Mouse (Mus musculus) intestine, embryonic 16.5 days (tissue): ENCODE measurements around the gene Nkiras1. TPM values are rescaled to one million over a fixed set of nuclear protein-coding genes. Genes with fewer than 3 reads are reported as not detected.
A peak's percentile ranks its signal among the peaks of the same experiment; 100 is the strongest.
"Not testable (repeated sequence)": the region's sequence is repeated elsewhere in the genome, so short reads cannot be mapped to it uniquely, and the experiment has no call there.

Source experiments
- ATAC-seq: fragments of 200-750 bp; cut with Nextera tagmentation; 2 replicates; pipeline ENCODE4 v1.8.0; 2017; ENCODE audit warnings: moderate TSS enrichment, moderate library complexity
- H3K27ac ChIP-seq: fragments of 300-500 bp; sonication (generic); 2 replicates; pipeline ENCODE4 v1.5.1; 2014; ENCODE audit warnings: mild to moderate bottlenecking, low read length
- H3K27me3 ChIP-seq: fragments of 300-500 bp; sonication (generic); replicated peaks from 2 replicates; pipeline ENCODE4 v1.6.1; 2014; ENCODE audit warnings: low read length, control low read depth, mixed read lengths; ENCODE audit not compliant: control insufficient read depth, insufficient read depth
- H3K36me3 ChIP-seq: fragments of 300-500 bp; sonication (generic); 2 replicates; pipeline ENCODE4 v1.6.1; 2014; ENCODE audit warnings: low read length, control low read depth; ENCODE audit not compliant: control insufficient read depth, insufficient read depth
- H3K4me1 ChIP-seq: fragments of 300-500 bp; sonication (generic); 2 replicates; pipeline ENCODE4 v1.6.1; 2014; ENCODE audit warnings: low read length, control low read depth, mixed read lengths; ENCODE audit not compliant: control insufficient read depth, insufficient read depth
- H3K4me2 ChIP-seq: fragments of 300-500 bp; sonication (generic); 2 replicates; pipeline ENCODE4 v1.6.1; 2014; ENCODE audit warnings: low read depth, low read length, control low read depth
- H3K4me3 ChIP-seq: fragments of 300-500 bp; sonication (generic); 2 replicates; pipeline ENCODE4 v1.5.1; 2014; ENCODE audit warnings: mild to moderate bottlenecking, low read length
- H3K9ac ChIP-seq: fragments of 300-500 bp; sonication (generic); 2 replicates; pipeline ENCODE4 v1.6.1; 2014; ENCODE audit warnings: low read depth, low read length
- H3K9me3 ChIP-seq: fragments of 300-500 bp; sonication (generic); 2 replicates; pipeline ENCODE4 v1.6.1; 2016; ENCODE audit warnings: low read length, control low read depth; ENCODE audit not compliant: control insufficient read depth
- WGBS: fragments of 180-500 bp; shearing (Covaris S2); extraction: QIAGEN DNeasy Blood & Tissue Kit; methylation state at CpG from one replicate; pipeline ENCODE4 v1.1.7; 2014; 5-methylcytosine and 5-hydroxymethylcytosine counted together
- polyA plus RNA-seq: library from polyadenylated mRNA; unstranded; fragments of >200 nt; fragmentation: Nextera tagmentation; extraction: Ambion mirVana; gene quantifications from 2 replicates; pipeline ENCODE4 v1.2.1, GENCODE M21; 2015

The Nkiras1 gene
- polyA plus RNA-seq: 14.5 and 15.9 TPM in 2 replicates

GRCm38 (mm10) chr14:18270529-18271441, at the start of gene Nkiras1, which contains the start of gene Rpl15:
TSS of gene Nkiras1 (plus strand) at chr14:18271136.
TSS of gene Rpl15 (minus strand) at chr14:18271391.
- peak within 1 kb of the TSS; percentile 98 for H3K9ac ChIP-seq
- under 1% methylated on average over 77 of the region's 78 CpGs for WGBS
- peak within 1 kb of the TSS; percentile 89 for H3K4me3 ChIP-seq
- peak within 1 kb of the TSS; percentile 86 for H3K27ac ChIP-seq
- H3K9me3 ChIP-seq: no peaks in the 10 kb centered on the region
- peak; percentile 100 for ATAC-seq
- H3K27me3 ChIP-seq: no peaks in the 10 kb centered on the region
- H3K4me2 ChIP-seq: peak within 1 kb of the TSS; percentile 80
- no peaks in the 10 kb centered on the region for H3K4me1 ChIP-seq
- H3K36me3 ChIP-seq: peaks cover 3% of the 10 kb centered on the region; the same call in 1 of the 2 replicates

GRCm38 (mm10) chr14:18221977-18222376, 49.0 kb upstream of the Nkiras1 start:
- Histone ChIP-seq H3K27ac (no peak overlapping the region), H3K9me3 (no peaks in the 10 kb centered on the region), H3K4me2 (no peak overlapping the region), H3K27me3 (no peaks in the 10 kb centered on the region), H3K9ac (no peak overlapping the region), H3K4me1 (no peaks in the 10 kb centered on the region), H3K36me3 (no peaks in the 10 kb centered on the region), H3K4me3 (no peak overlapping the region)
- ATAC-seq: no peak
- WGBS: 95% methylated on average over 6 of the region's 6 CpGs

GRCm38 (mm10) chr14:18225431-18225830, 45.5 kb upstream of the Nkiras1 start:
- not testable (repeated sequence) for ATAC-seq, H3K9ac ChIP-seq, H3K36me3 ChIP-seq, H3K9me3 ChIP-seq, H3K4me2 ChIP-seq, H3K4me3 ChIP-seq, H3K4me1 ChIP-seq, H3K27me3 ChIP-seq, H3K27ac ChIP-seq
- 93% methylated on average over 11 of the region's 11 CpGs for WGBS

GRCm38 (mm10) chr14:18226181-18226580, 44.8 kb upstream of the Nkiras1 start:
- WGBS: 74% methylated on average over 11 of the region's 11 CpGs
- H3K4me3 ChIP-seq, H3K9ac ChIP-seq, H3K27me3 ChIP-seq, H3K9me3 ChIP-seq, H3K27ac ChIP-seq, H3K4me1 ChIP-seq, H3K4me2 ChIP-seq, ATAC-seq, H3K36me3 ChIP-seq: not testable (repeated sequence)

- not testable (repeated sequence) for ATAC-seq, H3K9ac ChIP-seq, H3K4me1 ChIP-seq, H3K36me3 ChIP-seq, H3K9me3 ChIP-seq, H3K4me3 ChIP-seq, H3K4me2 ChIP-seq, H3K27ac ChIP-seq, H3K27me3 ChIP-seq
- 94% methylated on average over 10 of the region's 10 CpGs for WGBS
Measured at GRCm38 (mm10) chr14:18229751-18230150, 41.2 kb upstream of the Nkiras1 start.

GRCm38 (mm10) chr14:18231866-18232265, 39.1 kb upstream of the Nkiras1 start:
- H3K4me3 ChIP-seq, H3K27ac ChIP-seq, H3K36me3 ChIP-seq, H3K4me1 ChIP-seq, H3K27me3 ChIP-seq, ATAC-seq, H3K4me2 ChIP-seq, H3K9me3 ChIP-seq, H3K9ac ChIP-seq: not testable (repeated sequence)
- WGBS: 92% methylated on average over 8 of the region's 8 CpGs

GRCm38 (mm10) chr14:18233076-18233475, 37.9 kb upstream of the Nkiras1 start:
- H3K4me2 ChIP-seq: no peak overlapping the region
- no peaks in the 10 kb centered on the region for H3K36me3 ChIP-seq
- no peak overlapping the region for H3K27ac ChIP-seq
- 88% methylated on average over 2 of the region's 2 CpGs for WGBS
- no peaks in the 10 kb centered on the region for H3K27me3 ChIP-seq
- H3K4me1 ChIP-seq: peaks cover 5% of the 10 kb centered on the region; the same call in 1 of the 2 replicates
- no peak overlapping the region for H3K9ac ChIP-seq
- H3K4me3 ChIP-seq: no peak overlapping the region
- no peaks in the 10 kb centered on the region for H3K9me3 ChIP-seq
- ATAC-seq: no peak

GRCm38 (mm10) chr14:18233981-18234960, 36.7 kb upstream of the Nkiras1 start:
- Histone ChIP-seq H3K9me3 (no peaks in the 10 kb centered on the region), H3K4me2 (0 out of 2 replicates have a peak overlapping the region, but pooled peaks have one; percentile 12), H3K9ac (no peak overlapping the region), H3K4me1 (peaks cover 5% of the 10 kb centered on the region; the same call in 1 of the 2 replicates), H3K4me3 (no peak overlapping the region), H3K27me3 (no peaks in the 10 kb centered on the region), H3K36me3 (no peaks in the 10 kb centered on the region), H3K27ac (no peak overlapping the region)
- ATAC-seq: no peak
- 45% methylated on average over 5 of the region's 5 CpGs for WGBS
